Mouse (Mus musculus): Measurements from ENCODE around the gene Gnai3.

The Gnai3 gene

DNA sequence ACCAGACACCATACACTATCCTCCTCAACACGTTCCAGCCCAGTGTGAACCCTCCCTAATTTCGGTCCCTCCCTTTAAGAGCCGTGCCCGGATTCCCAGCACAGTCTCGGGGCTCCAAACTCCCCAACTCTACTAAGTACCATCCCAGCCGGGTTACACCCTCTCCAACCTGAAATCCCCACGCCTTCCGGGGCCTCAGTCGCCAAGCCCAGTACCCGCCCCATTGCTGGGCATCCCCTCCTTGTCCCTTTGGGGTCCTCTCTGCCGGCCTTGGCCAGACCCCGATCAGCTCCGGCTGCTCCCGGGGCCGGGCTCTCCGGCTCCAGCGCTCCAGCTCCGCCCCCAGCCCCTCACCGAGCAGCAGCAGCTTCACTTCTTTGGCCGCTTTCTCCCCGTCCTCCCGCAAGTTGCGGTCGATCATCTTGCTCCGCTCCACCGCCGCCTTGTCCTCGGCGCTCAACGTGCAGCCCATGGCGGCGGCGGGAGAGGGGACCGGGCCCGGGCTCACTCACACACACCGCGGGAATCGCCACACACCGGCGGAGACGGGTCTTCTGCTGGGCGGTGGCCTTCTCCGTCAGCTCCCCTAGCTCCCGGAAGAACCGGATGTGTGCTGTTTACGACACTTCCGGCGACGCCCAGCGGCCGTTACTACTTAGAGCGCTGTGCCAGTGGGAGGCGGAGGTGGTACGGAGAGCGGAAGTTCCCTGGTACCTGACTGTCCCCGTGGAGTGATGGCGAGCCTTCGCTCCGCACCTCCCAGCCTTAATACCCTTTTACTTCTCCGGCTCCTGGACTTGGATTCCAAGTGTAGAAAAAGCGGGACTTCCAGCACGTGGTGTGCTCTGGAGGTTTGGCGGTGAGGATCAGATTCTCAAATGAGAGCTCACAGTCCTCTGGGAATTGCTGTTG, at the start of gene Gnai3:
TSS of gene Gnai3 (minus strand) at position 613 of the 912 bp plus-strand sequence.
- in situ Hi-C loops (cut with MboI, MseI): no loop called here

DNA sequence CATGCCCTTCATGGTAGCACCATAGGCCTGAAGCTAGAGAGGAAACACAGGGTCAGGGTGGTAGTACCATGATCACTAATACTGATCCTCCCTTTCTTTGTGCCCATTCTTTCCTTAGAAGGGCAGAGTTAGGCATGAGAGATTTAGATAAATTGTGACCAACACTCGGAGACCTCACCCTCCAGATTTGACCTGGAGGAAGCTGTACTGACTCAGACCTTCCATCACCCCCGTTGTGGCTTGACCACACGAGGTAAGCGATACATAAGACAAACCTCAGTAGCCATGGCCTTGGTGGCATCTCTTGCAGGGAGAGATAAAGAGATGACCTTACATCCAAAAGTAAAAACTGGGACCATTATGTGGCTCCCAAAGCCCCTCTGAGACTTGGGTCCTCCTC, 49.3 kb upstream of the Gnai3 start:
- in situ Hi-C loops (cut with MboI, MseI): no loop called here

DNA sequence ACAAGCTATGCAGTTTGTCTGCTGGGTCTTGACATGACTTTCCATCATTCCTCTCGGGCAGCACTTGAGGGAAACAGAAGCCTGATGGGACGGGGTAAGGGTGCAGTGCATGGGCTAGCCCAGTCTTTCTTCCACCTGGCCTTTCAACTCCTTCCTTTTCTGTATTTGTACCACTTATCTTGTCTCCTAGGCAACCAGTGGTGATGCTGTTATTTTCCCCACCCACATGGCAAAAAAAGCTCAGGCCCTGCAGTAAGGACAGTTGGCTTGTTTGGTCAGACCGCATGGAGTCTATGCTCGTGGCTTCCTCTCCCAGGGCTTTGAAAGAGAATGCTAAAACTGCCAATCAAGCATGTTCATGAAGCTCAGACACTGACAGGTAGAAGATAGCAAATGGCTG, 47.7 kb upstream of the Gnai3 start:
- in situ Hi-C loops (cut with MboI, MseI): no loop called here

DNA sequence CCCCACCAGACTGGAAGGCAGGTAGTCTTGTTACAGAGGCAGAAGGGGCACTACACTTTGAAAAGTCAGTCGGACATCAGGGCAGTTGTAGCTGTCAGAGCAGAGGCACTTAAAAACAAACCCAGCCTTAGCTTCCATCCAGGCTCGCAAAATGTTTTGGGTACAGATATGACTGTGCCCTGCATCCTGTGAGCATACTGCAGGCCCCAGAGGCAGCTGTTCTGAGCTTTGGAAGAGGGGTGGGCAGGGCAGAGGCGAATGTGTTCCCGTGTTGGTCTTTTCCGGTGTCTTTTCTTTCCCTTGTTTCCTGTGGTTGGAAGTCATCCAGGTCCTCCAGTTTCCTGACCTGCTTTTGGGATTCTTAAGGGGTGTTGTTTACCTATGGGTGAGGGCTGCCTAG, 44.0 kb upstream of the Gnai3 start:
- in situ Hi-C loops (cut with MboI, MseI): no loop called here

DNA sequence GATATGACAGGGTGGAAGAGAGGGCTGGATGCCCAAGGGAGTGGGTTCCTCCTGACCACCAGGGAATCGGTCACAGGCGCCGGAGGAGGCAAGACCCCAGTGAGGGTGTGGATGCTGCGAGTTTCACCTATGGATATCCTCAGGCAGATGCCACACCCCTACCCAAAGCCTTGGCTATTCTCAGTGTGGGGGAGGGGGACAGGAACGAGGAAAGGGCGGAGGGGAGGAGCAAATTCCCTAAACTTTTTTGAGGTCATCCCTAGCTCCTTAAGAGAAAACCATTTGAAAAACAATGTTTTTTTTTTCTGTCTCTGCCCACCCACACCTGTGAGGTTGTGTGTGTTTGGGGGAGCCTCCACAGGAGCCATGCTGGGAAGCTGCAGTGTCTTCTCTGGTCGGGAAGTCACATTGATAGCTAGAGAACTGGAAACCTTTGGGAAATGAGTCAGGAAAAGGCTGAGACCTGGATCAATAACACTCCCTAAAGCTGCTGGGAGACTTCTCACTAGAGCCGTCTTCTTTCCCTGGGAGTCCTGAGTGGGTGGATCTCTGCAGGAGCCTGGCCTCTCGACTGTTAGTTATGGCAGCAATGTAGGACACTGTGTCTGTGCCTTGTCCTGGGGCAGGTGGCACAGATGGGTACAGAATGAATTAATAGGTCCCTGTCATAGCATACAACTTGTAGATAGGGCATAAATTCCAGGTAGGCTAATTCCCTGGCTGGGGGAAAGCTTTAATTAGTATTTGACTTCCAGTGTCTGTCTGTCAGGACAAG, 43.0 kb upstream of the Gnai3 start:
- in situ Hi-C loops (cut with MboI, MseI): no loop called here

DNA sequence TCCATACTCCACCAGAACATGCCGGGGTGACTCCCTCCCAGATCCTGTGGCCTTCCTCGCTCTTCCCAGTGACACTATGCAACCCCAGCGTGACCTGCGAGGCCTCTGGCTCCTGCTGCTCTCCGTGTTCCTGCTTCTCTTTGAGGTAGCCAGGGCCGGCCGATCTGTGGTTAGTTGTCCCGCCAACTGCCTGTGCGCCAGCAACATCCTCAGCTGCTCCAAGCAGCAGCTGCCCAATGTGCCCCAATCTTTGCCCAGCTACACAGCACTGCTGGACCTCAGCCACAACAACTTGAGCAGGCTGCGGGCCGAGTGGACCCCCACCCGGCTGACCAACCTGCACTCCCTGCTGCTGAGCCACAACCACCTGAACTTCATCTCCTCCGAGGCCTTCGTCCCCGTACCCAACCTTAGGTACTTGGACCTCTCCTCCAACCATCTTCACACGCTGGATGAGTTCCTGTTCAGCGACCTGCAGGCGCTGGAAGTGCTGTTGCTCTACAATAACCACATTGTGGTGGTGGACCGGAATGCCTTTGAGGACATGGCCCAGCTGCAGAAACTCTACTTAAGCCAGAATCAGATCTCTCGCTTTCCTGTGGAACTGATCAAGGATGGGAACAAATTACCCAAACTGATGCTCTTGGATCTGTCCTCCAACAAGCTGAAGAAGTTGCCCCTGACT, 41.3 kb upstream of the Gnai3 start:
- in situ Hi-C loops (cut with MboI, MseI): no loop called here

DNA sequence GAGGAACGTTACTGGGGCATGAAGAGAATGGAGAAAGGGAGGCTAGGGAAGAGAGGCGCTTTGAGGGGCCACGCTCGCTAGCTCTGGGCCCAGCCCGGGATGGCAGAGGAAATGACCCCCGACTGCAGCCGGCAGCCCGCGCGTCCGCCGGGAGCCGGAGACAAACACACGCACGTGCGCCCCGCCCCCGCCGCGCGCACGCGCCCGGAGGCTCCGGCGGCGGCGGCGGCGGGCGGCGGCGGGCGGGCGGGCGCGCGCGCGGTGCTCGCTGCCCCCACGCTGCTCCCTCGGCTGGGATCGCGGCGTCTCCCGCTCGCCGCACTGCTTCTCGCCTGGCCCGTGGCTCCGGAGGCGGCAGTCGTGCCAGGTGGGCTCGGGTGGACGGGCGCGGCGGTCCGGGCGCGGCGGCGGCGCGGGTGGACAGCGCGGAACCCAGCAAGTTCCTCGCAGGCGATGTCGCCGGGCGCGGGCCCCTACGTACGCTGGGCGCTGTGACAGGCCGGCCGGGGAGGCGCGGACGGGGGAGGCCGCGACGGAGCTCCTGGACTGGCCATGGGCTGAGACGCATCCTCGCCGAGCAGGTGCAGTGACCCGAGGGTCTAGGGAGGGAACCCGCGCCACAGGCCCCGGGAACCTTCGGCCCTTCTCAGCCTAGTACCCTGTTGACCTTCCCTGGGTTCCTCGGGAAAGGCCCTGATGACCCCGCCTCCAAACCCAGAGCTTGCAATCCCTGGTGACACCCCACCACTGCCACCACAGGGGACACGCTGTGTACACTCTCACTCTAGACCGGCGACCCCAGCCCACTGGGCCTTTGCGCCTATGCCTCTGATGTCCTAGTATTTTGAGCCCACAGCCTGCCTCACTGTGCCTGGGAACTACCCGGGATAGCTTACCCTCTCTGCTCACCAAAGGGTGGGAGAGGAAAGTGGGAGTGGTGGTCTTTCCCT, 40.4 kb upstream of the Gnai3 start, which contains the start of gene Amigo1:
TSS of gene Amigo1 (plus strand) at position 238 of the 950 bp plus-strand sequence.
- in situ Hi-C loops (cut with MboI, MseI): no loop called here

DNA sequence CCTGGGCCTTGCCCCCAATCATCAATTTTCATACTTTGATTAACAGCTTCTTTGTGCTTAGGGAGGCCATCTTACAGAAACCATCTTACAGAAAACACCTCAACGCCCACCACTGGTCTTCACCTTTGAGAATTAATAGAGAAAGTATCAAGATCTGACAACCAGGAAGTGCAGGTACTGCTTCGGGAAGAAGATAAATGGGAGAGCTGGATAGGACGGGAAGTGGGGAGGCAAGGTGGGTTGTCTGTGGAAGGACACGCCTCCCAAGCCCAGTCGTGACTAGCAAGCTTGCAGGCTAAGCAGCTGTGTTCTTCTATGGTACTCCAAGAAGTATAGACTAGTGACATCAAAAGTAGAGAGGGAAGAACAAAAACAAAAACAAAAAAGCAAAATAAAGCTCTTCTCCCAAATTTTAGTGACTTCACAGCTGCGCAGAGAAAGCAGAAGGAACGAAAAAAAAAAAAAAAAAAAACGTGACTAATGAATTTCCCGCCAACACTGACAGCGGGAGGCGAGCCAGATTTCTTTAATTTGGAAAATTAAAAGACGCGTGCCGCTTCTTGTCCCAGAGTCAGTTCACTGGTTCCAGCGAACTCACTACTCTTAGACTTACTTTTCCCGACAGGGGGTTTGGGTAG, 39.6 kb upstream of the Gnai3 start:
- in situ Hi-C loops (cut with MboI, MseI): no loop called here

DNA sequence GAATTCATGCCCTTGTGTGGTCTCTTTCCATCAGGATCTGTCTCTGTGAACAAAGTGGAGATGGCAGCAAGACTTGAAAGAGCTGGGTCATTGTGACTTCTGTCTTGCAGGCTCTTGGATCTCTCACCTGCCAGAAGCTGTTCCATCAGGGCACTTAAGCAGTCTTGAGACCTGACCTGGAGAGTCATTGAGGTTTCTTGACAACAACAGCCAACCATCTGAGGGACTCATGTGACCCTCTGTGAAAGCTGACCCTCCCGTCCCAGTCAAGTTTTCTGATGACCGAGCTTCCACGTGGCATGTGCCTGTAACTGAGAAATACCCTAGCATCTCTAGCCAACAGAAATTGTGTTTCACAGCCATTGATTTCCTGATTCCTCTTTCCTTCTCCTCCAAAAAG, 38.8 kb upstream of the Gnai3 start:
- in situ Hi-C loops (cut with MboI, MseI): no loop called here

DNA sequence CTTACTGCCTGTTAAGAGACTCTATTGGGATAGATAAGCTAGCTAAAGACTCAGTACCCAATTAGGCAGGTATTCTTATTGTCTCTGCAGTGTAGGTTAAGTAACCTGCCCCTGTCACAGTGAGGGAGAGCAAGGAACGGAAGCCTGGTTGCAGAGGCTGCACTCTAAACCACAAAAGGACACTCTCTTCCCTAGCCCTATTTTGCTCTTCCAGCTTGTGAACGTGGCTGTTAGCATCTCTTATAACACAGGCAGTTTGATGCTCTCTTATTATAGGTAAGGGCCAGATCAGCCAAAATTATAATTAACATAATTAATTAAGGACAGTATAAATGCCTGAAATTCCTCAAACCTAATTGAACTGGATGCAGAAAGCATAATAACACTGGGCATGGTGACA, 34.6 kb upstream of the Gnai3 start:
- in situ Hi-C loops (cut with MboI, MseI): no loop called here

DNA sequence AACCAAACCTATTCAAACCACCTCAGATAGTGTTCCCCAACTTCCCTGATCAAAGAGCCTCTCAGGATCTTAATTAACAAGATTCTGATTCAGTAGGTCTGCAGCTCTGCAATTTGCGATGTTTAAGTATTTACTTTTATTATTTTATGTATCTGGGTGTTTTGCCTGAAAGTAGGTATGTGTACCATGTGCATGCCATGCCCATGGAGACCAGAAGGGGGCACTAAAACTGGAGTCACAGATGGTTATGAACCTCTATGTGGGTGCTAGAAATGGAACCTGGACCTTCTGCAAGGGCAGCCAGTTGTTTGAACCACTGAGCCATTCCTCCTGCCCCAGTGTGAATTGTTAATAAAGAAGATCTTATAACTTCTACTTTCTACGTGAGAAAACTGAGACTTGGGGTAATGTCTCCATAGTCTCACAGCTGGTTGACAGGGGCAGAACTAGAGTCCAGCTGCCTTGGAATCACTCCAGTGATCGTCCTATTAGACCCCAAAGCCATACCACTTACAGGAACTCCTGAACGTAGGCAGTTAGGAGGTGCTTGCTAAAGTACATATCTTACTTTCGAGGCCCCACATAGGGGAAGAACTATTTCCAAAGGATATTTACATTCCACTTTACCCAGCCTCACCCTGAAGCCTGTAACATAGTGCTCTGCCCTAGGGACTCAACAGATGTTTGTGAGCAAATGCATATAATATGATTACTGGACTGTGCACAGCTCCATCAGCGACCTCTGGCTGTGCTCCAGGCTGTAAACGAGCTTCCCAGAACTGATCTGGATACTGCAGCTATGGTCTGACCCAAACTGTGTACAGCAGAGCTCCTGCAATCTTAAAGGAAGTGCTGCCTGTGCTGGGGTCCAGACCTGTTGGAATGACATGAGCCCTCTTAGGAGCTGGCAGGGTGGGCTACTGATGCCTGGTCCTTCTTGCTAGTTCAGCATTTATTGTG, 33.1 kb upstream of the Gnai3 start:
- in situ Hi-C loops (cut with MboI, MseI): no loop called here

DNA sequence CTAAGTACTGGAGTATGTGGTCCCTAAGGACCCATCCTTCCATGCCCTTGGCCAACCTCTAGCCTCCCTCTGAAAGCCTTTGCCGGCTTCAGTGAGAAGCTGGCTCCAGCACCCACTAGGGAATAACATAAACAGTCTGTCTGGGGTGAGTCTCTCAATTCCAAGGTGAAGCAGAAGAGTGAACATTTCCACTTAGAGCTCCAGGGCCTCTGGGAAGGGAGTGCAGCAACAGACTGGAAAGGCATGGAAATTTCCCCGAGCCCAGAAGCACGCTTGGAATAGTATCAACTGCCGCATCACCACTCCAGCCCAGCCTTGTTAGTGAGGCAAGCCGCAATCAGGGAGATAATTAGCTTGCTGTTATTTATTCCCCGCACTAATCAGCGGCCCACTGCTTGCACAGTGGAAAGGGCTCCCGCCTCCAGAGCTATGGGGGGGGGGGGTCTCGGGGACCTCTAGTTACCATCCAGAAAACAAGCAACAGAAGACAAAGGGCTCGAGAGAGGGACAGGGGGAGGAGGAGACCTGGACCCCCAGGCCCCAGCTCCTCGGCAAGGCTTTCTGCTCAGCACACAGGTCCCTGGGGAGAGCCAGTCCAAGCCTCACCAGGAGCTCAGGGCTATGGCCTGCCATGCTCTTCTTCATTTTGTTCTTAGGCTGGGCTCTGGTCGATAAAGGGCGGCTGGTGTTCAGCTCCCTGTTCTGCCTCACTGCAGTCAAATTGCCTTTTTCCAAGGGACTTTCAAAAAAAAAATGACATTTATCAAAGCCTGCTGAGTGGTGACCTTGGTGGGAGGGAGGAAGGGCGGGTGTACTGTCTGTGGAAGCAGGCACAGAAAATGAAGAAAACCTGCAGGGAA, 29.0 kb upstream of the Gnai3 start:
- in situ Hi-C loops (cut with MboI, MseI): no loop called here

DNA sequence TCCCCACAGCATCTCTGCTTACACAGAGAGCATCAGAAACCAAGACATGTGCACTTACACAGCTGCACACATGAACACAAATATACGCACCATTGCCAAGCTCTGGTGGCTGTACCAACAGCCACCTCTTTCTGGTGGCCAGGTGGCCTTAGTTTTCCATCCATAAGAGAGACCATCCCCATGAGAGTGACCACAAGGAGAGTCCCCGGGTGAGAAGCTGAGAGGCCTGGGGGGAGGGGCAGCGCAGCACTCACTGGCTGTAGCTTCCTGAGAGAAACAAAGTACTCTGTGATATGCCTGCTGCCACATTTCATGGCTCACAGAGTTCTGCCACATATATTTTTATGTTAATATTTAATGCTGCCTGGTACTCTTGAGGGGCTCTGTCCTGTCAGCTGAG, 23.3 kb upstream of the Gnai3 start:
- in situ Hi-C loops (cut with MboI, MseI): loop anchor here (5.0 to 10.0 kb wide), 2 partner anchors 63 to 216 kb away; partner anchors contain the start of gene Psrc1

DNA sequence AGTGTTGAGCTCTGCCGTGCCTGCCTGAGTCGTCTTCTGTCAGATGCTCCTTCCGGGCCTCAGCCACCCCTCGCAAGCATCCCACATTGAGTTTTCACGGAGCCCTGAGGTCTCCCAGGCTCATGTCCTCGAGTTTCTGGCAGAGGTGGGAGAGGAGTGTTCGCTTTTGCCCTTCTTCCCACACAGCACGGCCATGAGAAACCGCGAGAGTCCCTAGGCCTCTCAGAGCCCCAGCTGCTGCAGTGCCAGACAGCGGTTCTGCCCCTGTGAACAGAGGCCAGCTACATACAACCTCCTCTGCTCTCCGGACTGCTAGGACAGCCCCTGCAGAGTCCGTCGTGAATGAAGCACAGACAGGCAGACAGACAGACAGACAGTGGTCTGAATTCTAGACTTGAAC, 21.6 kb upstream of the Gnai3 start:
- in situ Hi-C loops (cut with MboI, MseI): loop anchor here (5.0 to 10.0 kb wide), 2 partner anchors 65 to 217 kb away; partner anchors contain the start of gene Psrc1

DNA sequence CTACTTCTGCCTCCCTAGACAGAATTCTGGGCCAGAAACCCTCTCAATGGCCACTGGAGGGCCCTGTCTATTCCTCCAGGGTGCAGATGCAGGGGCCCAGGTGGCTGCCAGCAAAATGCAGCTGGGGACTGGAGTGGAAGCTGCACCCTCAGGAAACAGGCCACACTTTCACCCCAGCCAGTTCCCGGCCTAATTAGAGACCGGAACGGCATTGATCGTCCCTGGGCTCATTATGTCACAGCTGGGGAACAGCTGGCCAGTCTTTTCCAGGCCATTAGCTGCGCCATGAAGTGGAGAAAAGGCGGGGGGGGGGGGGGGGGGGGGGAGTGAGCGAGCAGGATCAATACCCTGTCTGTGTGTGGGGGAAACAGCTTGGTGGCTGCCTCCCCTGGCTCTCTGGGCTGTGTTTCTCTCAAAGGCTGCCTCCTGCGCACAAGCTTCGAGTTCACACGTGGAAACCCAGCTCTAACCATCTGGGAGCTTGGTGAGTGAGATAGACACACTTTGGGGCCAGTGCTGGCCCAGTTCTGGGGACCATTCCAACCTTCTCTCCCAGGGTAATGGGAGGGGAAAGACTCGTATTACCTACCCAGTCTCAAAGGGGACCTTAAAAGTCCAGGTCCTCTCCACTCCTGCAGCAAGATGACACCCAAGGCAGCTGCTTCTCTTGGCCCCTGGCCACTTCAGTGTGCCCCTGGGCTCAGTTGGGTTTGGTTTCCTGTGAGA, 20.7 kb upstream of the Gnai3 start:
- in situ Hi-C loops (cut with MboI, MseI): loop anchor here (5.0 to 10.0 kb wide), 2 partner anchors 66 to 218 kb away; partner anchors contain the start of gene Psrc1

DNA sequence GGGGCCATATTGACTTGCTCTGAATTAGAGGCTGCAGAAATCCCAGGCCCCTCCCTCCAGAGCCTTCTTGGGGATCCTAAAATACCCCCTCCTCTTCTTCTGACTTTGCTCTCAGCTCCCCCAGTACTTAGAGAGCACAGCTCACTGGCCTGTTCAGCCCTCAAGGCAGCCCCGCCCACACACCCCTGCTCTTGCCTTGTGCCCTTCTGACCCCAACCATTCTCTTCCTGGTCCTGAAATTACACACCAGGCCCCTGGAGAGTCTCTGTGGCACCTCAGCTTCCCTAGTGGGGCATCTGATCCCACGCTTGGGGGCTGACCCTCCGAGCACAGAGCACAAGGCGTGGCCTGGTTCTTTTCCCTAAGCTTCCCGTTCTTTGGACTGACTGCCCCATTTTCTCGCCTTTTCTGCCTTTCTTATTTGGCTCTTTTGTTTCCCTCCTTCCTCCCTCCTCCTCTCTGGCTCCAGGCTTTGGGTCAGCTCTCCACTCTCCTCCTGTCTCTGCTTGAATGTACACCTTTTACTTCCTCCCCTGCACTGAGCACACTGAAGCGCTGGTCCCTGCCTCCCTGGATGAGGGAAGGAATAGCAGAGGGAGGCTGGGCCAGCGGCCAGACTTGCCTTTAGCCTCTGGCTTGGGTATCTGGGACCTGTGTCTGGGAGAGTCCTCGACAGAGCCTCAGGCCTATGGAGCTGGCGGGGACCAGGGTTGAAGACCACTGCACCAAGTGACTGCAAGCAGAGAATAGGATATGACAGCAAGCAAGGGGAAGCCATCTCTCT, 19.8 kb upstream of the Gnai3 start:
- in situ Hi-C loops (cut with MboI, MseI): loop anchor here (5.0 to 10.0 kb wide), 2 partner anchors 67 to 219 kb away; partner anchors contain the start of gene Psrc1

Measured in regulatory T cell (primary cell).